Mouse (Mus musculus) ES-Bruce4 (cell line): ENCODE results near the gene Tmem107. TPM values are rescaled to one million over a fixed set of nuclear protein-coding genes. Genes with fewer than 3 reads are reported as not detected.
A peak's percentile ranks its signal among the peaks of the same experiment; 100 is the strongest.

Experiments
- H3K27ac ChIP-seq: 2 replicates; pipeline ENCODE4 v1.5.1; 2012; ENCODE audit warnings: low read length, inconsistent platforms; ENCODE audit not compliant: insufficient read depth
- H3K27me3 ChIP-seq: 2 replicates; pipeline ENCODE4 v1.6.1; 2012; ENCODE audit warnings: mild to moderate bottlenecking, low read length, inconsistent platforms; ENCODE audit not compliant: control insufficient read depth, poor library complexity, insufficient read depth, severe bottlenecking
- H3K36me3 ChIP-seq: 2 replicates; pipeline ENCODE4 v1.6.1; 2012; ENCODE audit warnings: inconsistent platforms, mild to moderate bottlenecking, low read length, moderate library complexity; ENCODE audit not compliant: control insufficient read depth, poor library complexity, insufficient read depth, severe bottlenecking
- H3K4me1 ChIP-seq: one replicate; pipeline ENCODE4 v1.8.1; 2011; ENCODE audit warnings: low read length; ENCODE audit not compliant: control insufficient read depth, insufficient read depth
- H3K4me3 ChIP-seq: 2 replicates; pipeline ENCODE4 v1.5.1; 2011; ENCODE audit warnings: low read depth, mild to moderate bottlenecking, low read length
- H3K9ac ChIP-seq: 2 replicates; pipeline ENCODE4 v1.6.1; 2012; ENCODE audit warnings: low read depth, mild to moderate bottlenecking, inconsistent platforms; ENCODE audit not compliant: poor library complexity, severe bottlenecking
- H3K9me3 ChIP-seq: replicated peaks from 2 replicates; pipeline ENCODE4 v1.6.1; 2012; ENCODE audit warnings: mild to moderate bottlenecking, low read length, inconsistent platforms; ENCODE audit not compliant: control insufficient read depth, poor library complexity, insufficient read depth, severe bottlenecking
- CTCF ChIP-seq: IDR thresholded peaks from one replicate; pipeline ENCODE4 v1.8.1; 2011; ENCODE audit warnings: low read depth, low read length
- EP300 ChIP-seq: IDR thresholded peaks from 2 replicates; pipeline ENCODE4 v1.6.1; 2011; ENCODE audit warnings: low read depth, low read length; ENCODE audit not compliant: insufficient read depth
- POLR2A ChIP-seq: IDR thresholded peaks from one replicate; pipeline ENCODE4 v1.8.1; 2011; ENCODE audit warnings: low read length; ENCODE audit not compliant: insufficient read depth
- polyA plus RNA-seq: library from polyadenylated mRNA; stranded (reverse); fragments of >200 nt; gene quantifications from 2 replicates; pipeline ENCODE4 v1.2.4, GENCODE M21; 2011; ENCODE audit warnings: low read depth; ENCODE audit not compliant: missing spikeins, insufficient read depth, insufficient read length

Gene Tmem107
- polyA plus RNA-seq, 1 experiment = 17.1 TPM

DNA sequence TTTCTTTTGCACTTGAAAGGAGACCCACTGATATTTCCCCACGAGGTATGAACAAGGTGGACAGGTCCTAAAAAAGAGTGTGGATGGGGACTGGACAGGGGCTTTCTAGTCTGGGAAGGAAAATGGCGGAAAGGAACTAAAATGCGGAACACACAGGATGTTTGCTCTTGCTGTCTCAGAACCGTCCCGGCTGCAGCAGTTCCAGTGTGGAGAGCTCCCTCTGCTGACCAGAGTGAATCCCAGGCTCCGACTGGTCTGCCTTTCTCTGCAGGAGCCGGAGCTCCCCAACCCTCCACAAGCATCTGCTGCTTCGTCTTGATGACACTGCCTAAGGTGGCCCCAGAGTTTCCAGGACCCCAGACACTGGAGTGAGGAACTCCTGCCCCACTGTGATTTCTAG lies 34.8 kb upstream of the Tmem107 start:
- no peaks in the 10 kb centered on the region for H3K9me3 ChIP-seq
- H3K4me3 ChIP-seq = peak overlapping the region; percentile 41
- TF ChIP-seq POLR2A (no peak), CTCF (peak; percentile 92), EP300 (no peak)
- peak overlapping the region; percentile 69 for H3K27ac ChIP-seq
- peak overlapping the region; percentile 37; the same call in 1 of the 2 replicates for H3K9ac ChIP-seq
- H3K36me3 ChIP-seq = peaks cover 45% of the 10 kb centered on the region
- H3K4me1 ChIP-seq = no peaks in the 10 kb centered on the region
- no peaks in the 10 kb centered on the region for H3K27me3 ChIP-seq

DNA sequence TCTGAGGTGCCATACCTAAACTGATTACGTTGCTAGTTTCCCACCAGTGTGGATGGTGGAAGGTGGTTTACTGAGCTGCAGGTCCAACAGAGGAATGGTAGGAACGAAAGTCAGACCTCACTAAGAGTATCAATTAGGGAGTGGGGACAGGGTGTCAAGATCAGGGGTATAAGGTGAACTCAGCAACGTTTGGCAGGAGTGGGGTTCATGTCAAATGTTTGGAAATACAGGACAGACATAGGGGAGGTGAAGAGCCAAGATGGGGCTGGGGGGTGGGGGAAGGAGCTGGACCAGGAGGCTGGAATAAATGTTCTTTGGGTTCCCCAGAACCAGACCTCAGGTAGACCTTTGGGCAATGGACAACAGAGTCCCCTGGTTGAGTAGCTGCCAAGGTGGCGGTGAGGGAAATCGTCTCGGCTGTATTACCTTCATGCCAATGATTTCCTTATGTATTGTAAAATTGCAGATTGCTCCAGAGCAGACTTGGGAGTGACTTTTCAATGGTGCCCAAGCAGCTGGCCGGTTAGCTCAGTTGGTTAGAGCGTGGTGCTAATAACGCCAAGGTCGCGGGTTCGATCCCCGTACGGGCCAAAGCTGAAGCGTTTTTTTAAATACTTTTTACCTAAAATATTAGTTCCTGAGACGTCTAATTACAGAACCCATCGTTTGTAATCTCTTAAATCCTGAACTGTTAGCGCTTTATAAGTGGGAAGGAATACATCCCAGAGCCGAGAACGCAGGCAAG lies 33.9 kb upstream of the Tmem107 start:
- TF ChIP-seq EP300 (0 out of 2 replicates have a peak, but pooled peaks have one; percentile 37), POLR2A (no peak)
- Histone ChIP-seq H3K9me3 (no peaks in the 10 kb centered on the region), H3K4me3 (peak overlapping the region; percentile 85), H3K4me1 (no peaks in the 10 kb centered on the region), H3K27ac (peak overlapping the region; percentile 24), H3K27me3 (no peaks in the 10 kb centered on the region), H3K9ac (peak overlapping the region; percentile 62), H3K36me3 (peaks cover 37% of the 10 kb centered on the region)

DNA sequence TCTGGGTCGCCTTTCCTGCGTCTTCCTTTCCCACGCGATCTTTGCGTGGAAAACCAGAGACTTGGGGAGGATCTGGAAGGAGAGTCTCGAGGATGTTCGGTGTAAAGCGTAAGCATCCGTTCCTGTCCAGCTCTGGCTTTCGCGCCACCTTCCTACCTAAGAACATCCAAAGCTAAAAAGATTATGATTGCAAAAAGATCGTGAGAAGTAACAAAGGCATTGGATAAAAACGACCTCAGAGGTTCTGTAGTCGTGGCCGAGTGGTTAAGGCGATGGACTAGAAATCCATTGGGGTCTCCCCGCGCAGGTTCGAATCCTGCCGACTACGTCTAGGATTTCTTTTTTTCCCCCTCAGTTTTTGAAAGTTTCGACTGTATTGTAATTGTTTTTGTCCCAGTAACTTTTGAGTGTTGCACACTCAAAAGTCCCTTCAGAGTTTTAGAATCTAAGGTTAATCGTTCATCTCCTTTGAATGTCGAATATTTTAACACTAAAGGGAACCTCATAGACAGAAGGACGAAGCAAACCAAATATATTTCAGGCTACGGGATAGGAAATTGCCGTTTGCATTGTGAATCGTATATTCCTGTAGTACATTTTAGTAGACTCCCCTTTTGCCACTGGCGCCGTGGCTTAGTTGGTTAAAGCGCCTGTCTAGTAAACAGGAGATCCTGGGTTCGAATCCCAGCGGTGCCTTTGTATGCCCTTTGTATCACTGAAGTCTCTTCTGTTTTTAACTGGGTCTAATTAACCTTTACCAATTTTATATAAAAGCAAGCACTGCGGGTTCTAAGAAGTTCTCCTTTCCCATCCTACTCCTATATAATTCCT lies 33.2 kb upstream of the Tmem107 start:
- peak overlapping the region; percentile 85 for H3K4me3 ChIP-seq
- no peak for TF ChIP-seq CTCF
- TF ChIP-seq EP300 = no peak
- no peak for TF ChIP-seq POLR2A

DNA sequence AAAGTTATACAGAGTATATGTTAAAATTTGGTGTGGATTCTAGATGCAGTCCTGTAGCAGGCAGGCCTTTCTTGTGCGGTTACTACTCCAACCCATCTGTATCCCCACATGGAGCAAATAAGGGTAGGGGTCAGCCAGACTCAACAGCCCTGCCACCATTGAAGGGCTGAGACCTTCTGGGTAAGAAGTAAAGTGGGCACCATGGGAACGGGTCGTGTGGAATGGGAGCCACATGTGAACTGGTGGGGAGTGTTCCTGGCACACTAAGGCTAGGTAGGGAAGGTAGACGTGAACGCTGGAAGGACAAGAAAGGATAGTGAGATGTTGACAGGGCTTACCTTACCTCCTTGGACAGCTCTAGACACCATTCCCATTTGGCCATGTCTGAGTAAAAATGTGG lies 32.4 kb upstream of the Tmem107 start:
- no peak overlapping the region for H3K9ac ChIP-seq
- H3K27me3 ChIP-seq = no peaks in the 10 kb centered on the region
- TF ChIP-seq EP300 (no peak), CTCF (no peak), POLR2A (no peak)
- H3K9me3 ChIP-seq = no peaks in the 10 kb centered on the region
- peaks cover 24% of the 10 kb centered on the region for H3K36me3 ChIP-seq
- H3K4me1 ChIP-seq = no peaks in the 10 kb centered on the region
- no peak overlapping the region for H3K4me3 ChIP-seq
- no peak overlapping the region for H3K27ac ChIP-seq

More for the DNA sequence above, 33.2 kb upstream of the Tmem107 start:
- Histone ChIP-seq H3K9ac (peak overlapping the region; percentile 62), H3K36me3 (peaks cover 31% of the 10 kb centered on the region), H3K27ac (peak overlapping the region; percentile 21), H3K9me3 (no peaks in the 10 kb centered on the region), H3K4me1 (no peaks in the 10 kb centered on the region), H3K27me3 (no peaks in the 10 kb centered on the region)

DNA sequence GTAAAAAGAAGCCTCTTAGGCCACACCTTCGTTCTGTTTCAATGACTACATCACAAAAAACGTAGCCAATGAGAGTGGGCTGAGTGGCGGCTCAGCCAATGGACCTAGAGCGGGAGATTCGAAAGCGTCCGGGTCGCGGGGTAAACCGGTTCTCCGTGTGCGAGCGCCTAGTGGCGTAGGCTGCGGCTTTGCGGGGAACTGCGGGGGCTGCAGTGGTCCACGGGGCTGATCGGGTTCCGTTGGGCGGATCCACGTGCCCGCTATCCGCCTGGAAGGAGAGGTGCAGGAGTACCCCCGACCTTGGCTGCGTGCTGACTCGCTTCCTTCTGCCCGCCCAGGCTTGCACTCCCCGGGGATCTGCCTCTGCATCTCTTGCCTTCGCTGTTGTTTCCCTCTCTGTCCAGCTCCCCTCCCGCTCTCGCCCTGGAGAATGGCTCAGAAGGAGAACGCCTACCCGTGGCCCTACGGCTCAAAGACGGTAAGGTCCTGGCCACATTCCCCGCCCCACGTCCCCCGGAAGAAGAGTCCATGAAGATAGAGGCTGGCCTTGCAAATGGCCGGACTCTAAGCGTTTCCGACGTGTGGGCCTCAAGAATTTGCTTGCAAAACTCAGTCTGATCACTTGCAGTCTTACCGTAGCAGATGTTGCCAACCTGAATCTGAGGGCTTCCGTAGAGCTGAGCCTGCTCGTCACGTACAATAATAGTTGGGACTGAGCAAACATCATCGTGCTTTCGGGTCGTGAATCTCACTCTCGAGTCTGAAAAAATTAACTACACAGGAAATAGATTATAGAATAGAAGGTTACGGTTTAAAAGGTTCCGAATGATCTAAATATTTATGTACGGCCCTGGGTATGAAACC lies 24.8 kb upstream of the Tmem107 start, which contains the start of gene Aurkb:
Aurkb (plus strand) TSS at position 117 of the 864 bp plus-strand sequence.
- H3K27ac ChIP-seq = peak within 1 kb of the TSS; percentile 84
- H3K9me3 ChIP-seq = no peaks in the 10 kb centered on the region
- peaks cover 31% of the 10 kb centered on the region for H3K36me3 ChIP-seq
- no peak for TF ChIP-seq EP300
- no peak for TF ChIP-seq CTCF
- peak; percentile 64 for TF ChIP-seq POLR2A
- no peaks in the 10 kb centered on the region for H3K4me1 ChIP-seq
- peak within 1 kb of the TSS; percentile 99 for H3K4me3 ChIP-seq
- peak within 1 kb of the TSS; percentile 88 for H3K9ac ChIP-seq
- H3K27me3 ChIP-seq = no peaks in the 10 kb centered on the region
